17 mouse cellular contexts compared by ENCODE assay signal in the genomic region with DNA sequence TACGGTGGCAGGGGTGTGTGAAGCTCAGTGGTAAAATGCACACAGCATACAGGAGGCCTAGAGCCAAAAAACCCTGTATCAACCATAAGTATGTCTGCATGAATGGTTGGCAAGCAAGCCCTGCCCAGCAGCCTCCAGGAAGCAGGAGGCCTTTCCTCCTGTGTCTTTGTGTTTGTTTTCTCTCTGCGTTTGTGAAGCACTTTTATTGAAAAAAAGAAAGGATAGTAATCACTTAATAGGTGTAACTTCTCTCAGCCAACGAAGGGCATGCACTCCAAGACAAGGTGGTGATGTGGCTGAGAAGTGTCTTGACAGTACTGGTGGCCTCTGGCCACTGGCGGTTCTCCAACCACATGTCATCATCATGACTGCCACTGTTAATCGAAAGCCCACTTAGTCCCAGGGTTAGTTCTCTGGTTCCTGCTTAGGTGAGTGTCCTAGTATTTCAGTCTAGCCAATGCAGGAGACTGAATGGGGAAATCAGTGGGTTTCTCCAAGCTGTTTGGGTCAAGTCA.
DNase-seq lines count a peak whose midpoint lies in the region; ATAC-seq and TF ChIP-seq lines count a peak whose summit lies in the region.
"Had no signal": no experiment of that assay in that cellular context is flagged by ENCODE, and none has a peak within 500 bp of the region (broad histone marks: within the 10 kb centered on the region; RNA-seq: fewer than 3 reads in every experiment).

No protein-coding gene starts in this region.

- H3K4me3 ChIP-seq in neural tube, embryonic 11.5 days (ENCODE audit: low read depth, low read length): no peak overlapping the region
- H3K4me3 ChIP-seq in hindbrain, embryonic 10.5 days: no peak overlapping the region
- no peak overlapping the region for H3K4me3 ChIP-seq in midbrain, embryonic 12.5 days
- no peak overlapping the region for H3K4me3 ChIP-seq in olfactory bulb, adult 2 months (ENCODE audit: insufficient read depth, low read depth, low read length)
- H3K4me3 ChIP-seq: embryonic facial prominence, embryonic 12.5 days; stomach, embryonic 15.5 days had no signal

- no peak for DNase-seq in neural tube, embryonic 11.5 days (ENCODE audit: low spot score)
- no peak for DNase-seq in neural tube, embryonic 10.5 days (ENCODE audit: extremely low spot score, low spot score)
- no peak for DNase-seq in hindbrain, embryonic 10.5 days (ENCODE audit: low spot score)
- DNase-seq in gastrocnemius, postnatal 25 days: no peak
- DNase-seq in adipocyte (ENCODE audit: low spot score): no peak
- DNase-seq in right cerebral cortex, postnatal 14 days: no peak
- DNase-seq: adrenal gland, adult 8-10 months; heart, adult 11 months; kidney, adult 8-10 months; lung, adult 2 months; spleen, adult 18-20 months; thymus, postnatal 14 days had no signal

- H3K9me3 ChIP-seq in neural tube, embryonic 11.5 days (ENCODE audit: control insufficient read depth, low read length): no peaks in the 10 kb centered on the region
- H3K9me3 ChIP-seq in hindbrain, embryonic 10.5 days: no peaks in the 10 kb centered on the region
- no peaks in the 10 kb centered on the region for H3K9me3 ChIP-seq in midbrain, embryonic 12.5 days
- H3K9me3 ChIP-seq: embryonic facial prominence, embryonic 12.5 days; G1E; stomach, embryonic 15.5 days had no signal

- peaks cover 2% of the 10 kb centered on the region; the same call in 1 of the 2 replicates for H3K36me3 ChIP-seq in neural tube, embryonic 11.5 days (ENCODE audit: control insufficient read depth, insufficient read depth, low read length)
- peaks cover 42% of the 10 kb centered on the region for H3K36me3 ChIP-seq in hindbrain, embryonic 10.5 days
- H3K36me3 ChIP-seq in midbrain, embryonic 12.5 days: peaks cover 31% of the 10 kb centered on the region
- H3K36me3 ChIP-seq: embryonic facial prominence, embryonic 12.5 days; G1E; stomach, embryonic 15.5 days had no signal

- H3K4me1 ChIP-seq in neural tube, embryonic 11.5 days (ENCODE audit: control insufficient read depth, insufficient read depth, low read length): peaks cover 34% of the 10 kb centered on the region
- H3K4me1 ChIP-seq in hindbrain, embryonic 10.5 days (replicated peaks): peaks cover 81% of the 10 kb centered on the region
- peaks cover 87% of the 10 kb centered on the region for H3K4me1 ChIP-seq in midbrain, embryonic 12.5 days
- peaks cover 45% of the 10 kb centered on the region for H3K4me1 ChIP-seq in olfactory bulb, adult 2 months (ENCODE audit: control insufficient read depth, insufficient read depth, low read length)

- no peak for TF ChIP-seq CTCF in olfactory bulb, adult 2 months (IDR thresholded peaks at IDR 0.05; ENCODE audit: insufficient read depth, low read depth, low read length)

- no peak overlapping the region for H3K4me2 ChIP-seq in neural tube, embryonic 11.5 days (ENCODE audit: low read depth)
- no peak overlapping the region for H3K4me2 ChIP-seq in midbrain, embryonic 12.5 days (replicated peaks)
- H3K4me2 ChIP-seq: embryonic facial prominence, embryonic 12.5 days; stomach, embryonic 15.5 days had no signal

- 46% methylated on average over 5 of the region's 5 CpGs for WGBS in neural tube, embryonic 11.5 days
- 55% methylated on average over 5 of the region's 5 CpGs for WGBS in hindbrain, embryonic 10.5 days
- WGBS in midbrain, embryonic 12.5 days: 62% methylated on average over 5 of the region's 5 CpGs
- WGBS in olfactory bulb, adult 2 months: 24% methylated on average over 5 of the region's 5 CpGs

- peak overlapping the region; percentile 36; the same call in 1 of the 2 replicates for H3K9ac ChIP-seq in neural tube, embryonic 11.5 days (ENCODE audit: low read length)
- peak overlapping the region; percentile 11; the same call in 1 of the 2 replicates for H3K9ac ChIP-seq in midbrain, embryonic 12.5 days (replicated peaks)
- H3K9ac ChIP-seq: embryonic facial prominence, embryonic 12.5 days; stomach, embryonic 15.5 days had no signal

- no peak for ATAC-seq in neural tube, embryonic 11.5 days (ENCODE audit: insufficient read depth, low FRiP score, low TSS enrichment)
- no peak for ATAC-seq in midbrain, embryonic 12.5 days (ENCODE audit: low FRiP score, low read depth)

- no peak for TF ChIP-seq POLR2A in olfactory bulb, adult 2 months (IDR thresholded peaks at IDR 0.05; ENCODE audit: insufficient read depth, low read depth, low read length)

- H3K27ac ChIP-seq in neural tube, embryonic 11.5 days (ENCODE audit: low read depth, low read length): peak overlapping the region; percentile 99
- H3K27ac ChIP-seq in hindbrain, embryonic 10.5 days: peak overlapping the region; percentile 97
- H3K27ac ChIP-seq in midbrain, embryonic 12.5 days (replicated peaks): peak overlapping the region; percentile 99
- peak overlapping the region; percentile 7; the same call in 1 of the 2 replicates for H3K27ac ChIP-seq in olfactory bulb, adult 2 months (ENCODE audit: insufficient read depth, low read depth, low read length)
- H3K27ac ChIP-seq: embryonic facial prominence, embryonic 12.5 days; stomach, embryonic 15.5 days had no signal

- peaks cover 55% of the 10 kb centered on the region for H3K27me3 ChIP-seq in neural tube, embryonic 11.5 days (ENCODE audit: control insufficient read depth, insufficient read depth, low read length)
- peaks cover 100% of the 10 kb centered on the region for H3K27me3 ChIP-seq in hindbrain, embryonic 10.5 days (ENCODE audit: insufficient read depth, poor library complexity, severe bottlenecking)
- H3K27me3 ChIP-seq in midbrain, embryonic 12.5 days: peaks cover 72% of the 10 kb centered on the region

Comparison
In these comparisons a context has a peak if more than half of its experiments do, and no peak if none do; other contexts are left out.
1. H3K27ac ChIP-seq: peak in every context shown above with its lines; median percentile 99 in neural tube, embryonic 11.5 days; 99 in midbrain, embryonic 12.5 days; 97 in hindbrain, embryonic 10.5 days; 7 in olfactory bulb, adult 2 months.